Mouse (Mus musculus) brain, embryonic 14.5 days (tissue): ENCODE data around the gene Gm3149. TPM values are rescaled to one million over a fixed set of nuclear protein-coding genes. Genes with fewer than 3 reads are reported as not detected.
A peak's percentile ranks its signal among the peaks of the same experiment; 100 is the strongest.
"Not testable (repeated sequence)": the region's sequence is repeated elsewhere in the genome, so short reads cannot be mapped to it uniquely, and the experiment has no call there.

Experiments
- DNase-seq: peaks from one replicate; pipeline ENCODE4 v3.0.0-alpha.2; 2011; ENCODE audit warnings: low read depth
- CTCF ChIP-seq: fragments of 200-500 bp; IDR thresholded peaks from 2 replicates; pipeline ENCODE4 v1.5.1; 2012; ENCODE audit warnings: inconsistent platforms, mild to moderate bottlenecking, moderate library complexity, borderline replicate concordance; ENCODE audit not compliant: insufficient read depth, insufficient read length; ENCODE audit errors: extremely low read depth
- polyA plus RNA-seq: library from polyadenylated mRNA; depleted of rRNA; stranded (reverse); fragments of >200 nt; gene quantifications from 2 replicates; pipeline ENCODE4 v1.2.3, GENCODE M21; 2012; rRNA removed

The Gm3149 gene
- not detected in 2 replicates for polyA plus RNA-seq

GRCm38 (mm10) chr14:4316983-4317382 lies at the start of gene Gm3149:
Gene Gm3149, plus strand, starts transcription at chr14:4317283.
- not testable (repeated sequence) for DNase-seq

GRCm38 (mm10) chr14:4269238-4269950 lies 47.7 kb upstream of the Gm3149 start:
- DNase-seq = not testable (repeated sequence)

GRCm38 (mm10) chr14:4279828-4280227 lies 37.3 kb upstream of the Gm3149 start:
- DNase-seq = not testable (repeated sequence)

- DNase-seq = peak; percentile 41
Observed at GRCm38 (mm10) chr14:4334476-4335080, 17.5 kb downstream of the Gm3149 start, which contains the start of gene 2610042L04Rik. Gene 2610042L04Rik, plus strand, starts transcription at chr14:4334763.

- DNase-seq = peak; percentile 0
- peak; percentile 27; the same call in 1 of the 2 replicates for TF ChIP-seq CTCF
Observed at GRCm38 (mm10) chr14:4335506-4335905, 18.4 kb downstream of the Gm3149 start.

GRCm38 (mm10) chr14:4368991-4369390 lies 51.9 kb downstream of the Gm3149 start:
- not testable (repeated sequence) for DNase-seq

GRCm38 (mm10) chr14:4369691-4370090 lies 52.6 kb downstream of the Gm3149 start:
- DNase-seq = not testable (repeated sequence)

Other genes with a start within 250 kb of the Gm3149 start
- gene Gm3115, start 233.2 kb upstream of the Gm3149 start, polyA plus RNA-seq = not detected in 2 replicates
- gene Gm8108, start 206.8 kb upstream of the Gm3149 start, polyA plus RNA-seq = 5.7 and 7.1 TPM in 2 replicates
- not detected in 2 replicates for gene Gm3127, start 152.3 kb upstream of the Gm3149 start, polyA plus RNA-seq
- gene Gm2974, start 134.7 kb upstream of the Gm3149 start, polyA plus RNA-seq = 6.8 and 7.8 TPM in 2 replicates
- gene Gm3138, start 67.7 kb upstream of the Gm3149 start, polyA plus RNA-seq = not detected in 2 replicates
- 3.7 and 4.9 TPM in 2 replicates for gene 2610042L04Rik, start 17.5 kb downstream of the Gm3149 start, polyA plus RNA-seq
- not detected in 2 replicates for gene Gm3159, start 80.2 kb downstream of the Gm3149 start, polyA plus RNA-seq
- 4.5 TPM in 2 replicates for gene Gm3164, start 98.2 kb downstream of the Gm3149 start, polyA plus RNA-seq
- 4.9 and 6.0 TPM in 2 replicates for gene Gm3173, start 113.7 kb downstream of the Gm3149 start, polyA plus RNA-seq
- gene Gm3182, start 164.5 kb downstream of the Gm3149 start, polyA plus RNA-seq = not detected in 2 replicates
- gene Gm3047, start 238.1 kb downstream of the Gm3149 start, polyA plus RNA-seq = not detected in 2 replicates